8 mouse cellular contexts compared by ENCODE assay signal in the genomic region with DNA sequence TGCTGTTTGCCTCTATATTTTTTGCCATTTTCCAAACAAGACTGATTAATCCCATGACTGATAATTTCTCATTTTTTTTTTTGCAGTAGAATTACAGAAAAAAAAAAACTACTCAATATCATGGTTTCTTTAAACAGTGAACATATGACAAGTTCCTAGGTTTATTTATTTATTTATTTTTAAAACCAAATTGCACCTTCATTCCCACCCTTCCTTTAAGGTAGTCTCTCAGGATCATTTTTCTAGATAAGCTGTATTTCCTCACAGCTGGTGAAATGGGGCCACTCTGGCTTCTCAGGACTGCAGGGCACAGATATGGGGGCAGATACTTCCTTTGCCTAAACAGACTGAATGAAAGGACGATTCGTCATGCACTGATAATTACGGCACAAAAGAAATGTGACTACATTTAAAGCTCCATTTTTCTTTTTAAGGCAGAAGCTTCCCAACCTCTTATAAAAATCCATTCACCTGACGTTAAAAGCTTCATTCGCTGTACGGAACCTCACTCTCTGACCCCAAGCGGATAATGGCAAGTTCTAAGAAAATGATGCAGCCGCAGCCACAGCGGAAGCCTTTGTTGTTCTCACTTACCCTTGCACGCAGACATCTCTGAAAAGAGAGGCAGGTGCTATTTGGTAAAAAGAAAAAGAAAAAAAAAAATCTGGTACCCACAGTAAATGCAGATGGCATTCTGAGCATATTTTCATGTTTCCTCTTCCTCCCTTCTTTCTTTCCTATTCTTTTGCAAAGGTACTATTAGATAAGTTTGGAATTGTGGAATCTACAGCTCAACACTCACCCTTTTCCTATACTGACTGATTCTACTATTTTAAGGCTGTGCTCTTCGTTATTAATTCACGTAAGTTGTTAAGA.
DNase-seq lines count a peak whose midpoint lies in the region; ATAC-seq lines count a peak whose summit lies in the region.

No protein-coding gene starts in this region.

- no peaks in the 10 kb centered on the region for H3K36me3 ChIP-seq in neural tube, embryonic 11.5 days (ENCODE audit: control insufficient read depth, insufficient read depth, low read length)
- H3K36me3 ChIP-seq in forebrain, embryonic 14.5 days (ENCODE audit: control insufficient read depth, insufficient read depth, low read length), result no peaks in the 10 kb centered on the region

- H3K9ac ChIP-seq in neural tube, embryonic 11.5 days (ENCODE audit: low read length), result peak overlapping the region; percentile 41; the same call in 1 of the 2 replicates
- H3K9ac ChIP-seq in forebrain, embryonic 14.5 days (ENCODE audit: low read length), result peak overlapping the region; percentile 48

- DNase-seq in neural tube, embryonic 11.5 days (ENCODE audit: low spot score), result peak; percentile 41
- DNase-seq in neural tube, embryonic 10.5 days (ENCODE audit: extremely low spot score, low spot score), result no peak
- DNase-seq in forebrain, embryonic 14.5 days (ENCODE audit: low spot score), result peak; percentile 62
- DNase-seq in thymus, postnatal 36 days, result peak; percentile 19 to 34
- DNase-seq in adrenal gland, postnatal 36 days, result no peak
- no peak for DNase-seq in urinary bladder, postnatal 4 days (ENCODE audit: low spot score in 2 of 2)

- 37% methylated on average over 12 of the region's 12 CpGs for WGBS in neural tube, embryonic 11.5 days
- 15% methylated on average over 12 of the region's 12 CpGs for WGBS in forebrain, embryonic 14.5 days

- ATAC-seq in neural tube, embryonic 11.5 days (ENCODE audit: insufficient read depth, low FRiP score, low TSS enrichment), result peak; percentile 67
- ATAC-seq in forebrain, embryonic 14.5 days, result peak; percentile 55
- peak; percentile 94 for ATAC-seq in megakaryocyte-erythroid progenitor cell, adult 5-6 weeks (replicated peaks; ENCODE audit: low FRiP score, low TSS enrichment, poor library complexity, severe bottlenecking)
- ATAC-seq in erythroid progenitor cell, adult 5-6 weeks (replicated peaks; ENCODE audit: low FRiP score, poor library complexity, severe bottlenecking), result no peak

- peak overlapping the region; percentile 78 for H3K27ac ChIP-seq in neural tube, embryonic 11.5 days (ENCODE audit: low read depth, low read length)
- peak overlapping the region; percentile 71; the same call in 1 of the 2 replicates for H3K27ac ChIP-seq in forebrain, embryonic 14.5 days (ENCODE audit: low read depth, low read length)

- no peak overlapping the region for H3K4me3 ChIP-seq in neural tube, embryonic 11.5 days (ENCODE audit: low read depth, low read length)
- H3K4me3 ChIP-seq in forebrain, embryonic 14.5 days (ENCODE audit: low read depth, low read length), result peak overlapping the region; percentile 11

- no peaks in the 10 kb centered on the region for H3K4me1 ChIP-seq in neural tube, embryonic 11.5 days (ENCODE audit: control insufficient read depth, insufficient read depth, low read length)
- H3K4me1 ChIP-seq in forebrain, embryonic 14.5 days (ENCODE audit: control insufficient read depth, insufficient read depth, low read length), result no peaks in the 10 kb centered on the region

- peak overlapping the region; percentile 21 for H3K4me2 ChIP-seq in neural tube, embryonic 11.5 days (ENCODE audit: low read depth)
- H3K4me2 ChIP-seq in forebrain, embryonic 14.5 days (ENCODE audit: low read length), result peak overlapping the region; percentile 46

- H3K9me3 ChIP-seq in neural tube, embryonic 11.5 days (ENCODE audit: control insufficient read depth, low read length), result no peaks in the 10 kb centered on the region
- no peaks in the 10 kb centered on the region for H3K9me3 ChIP-seq in forebrain, embryonic 14.5 days (replicated peaks; ENCODE audit: control insufficient read depth, low read length)

- H3K27me3 ChIP-seq in neural tube, embryonic 11.5 days (ENCODE audit: control insufficient read depth, insufficient read depth, low read length), result no peaks in the 10 kb centered on the region
- H3K27me3 ChIP-seq in forebrain, embryonic 14.5 days (replicated peaks; ENCODE audit: control insufficient read depth, insufficient read depth, low read length), result no peaks in the 10 kb centered on the region

Comparison
In these comparisons a context has a peak if more than half of its experiments do, and no peak if none do; other contexts are left out.
1. DNase-seq: peak in neural tube, embryonic 11.5 days (single experiment), forebrain, embryonic 14.5 days (single experiment) and thymus, postnatal 36 days (2 of 2); none in neural tube, embryonic 10.5 days (single experiment), adrenal gland, postnatal 36 days (0 of 2) and urinary bladder, postnatal 4 days (0 of 2).